Mouse (Mus musculus): ENCODE measurements around the gene Xylt1. TPM values are rescaled to one million over a fixed set of nuclear protein-coding genes. Genes with fewer than 3 reads are reported as not detected.

Gene Xylt1
- total and polyA plus RNA-seq, 3 experiments, result 9.0 to 13.3 TPM; not detected in 1

- no peak for TF ChIP-seq ETS1 (IDR thresholded peaks at IDR 0.05; ENCODE audit: low read depth, low read length)
- no peak for TF ChIP-seq ZC3H11A (IDR thresholded peaks at IDR 0.05; ENCODE audit: low read depth, low read length)
- TF ChIP-seq MYB (IDR thresholded peaks at IDR 0.05; ENCODE audit: low read depth, low read length), result no peak
- no peak for TF ChIP-seq TAL1 (IDR thresholded peaks at IDR 0.05; ENCODE audit: low read length)
- TF ChIP-seq NRF1 (IDR thresholded peaks at IDR 0.05; ENCODE audit: insufficient read depth, low read depth, low read length, poor library complexity, severe bottlenecking), result no peak
- no peak for TF ChIP-seq MYC (IDR thresholded peaks at IDR 0.05; ENCODE audit: low read depth, low read length)
- TF ChIP-seq SIN3A (IDR thresholded peaks at IDR 0.05; ENCODE audit: low read length), result no peak
- no peak for TF ChIP-seq RAD21 (IDR thresholded peaks at IDR 0.05; ENCODE audit: low read depth, low read length)
- TF ChIP-seq POLR2AphosphoS5 (IDR thresholded peaks at IDR 0.05; ENCODE audit: borderline replicate concordance, low read depth, low read length), result no peak
- Histone ChIP-seq H3K27ac (ENCODE audit: control insufficient read depth, low read depth, low read length) (no peak overlapping the region), H3K9me3 (replicated peaks; ENCODE audit: insufficient read depth, low read length) (no peaks in the 10 kb centered on the region)
Observed at GRCm38 (mm10) chr7:117449605-117450004, 68.8 kb downstream of the Xylt1 start.

DNA sequence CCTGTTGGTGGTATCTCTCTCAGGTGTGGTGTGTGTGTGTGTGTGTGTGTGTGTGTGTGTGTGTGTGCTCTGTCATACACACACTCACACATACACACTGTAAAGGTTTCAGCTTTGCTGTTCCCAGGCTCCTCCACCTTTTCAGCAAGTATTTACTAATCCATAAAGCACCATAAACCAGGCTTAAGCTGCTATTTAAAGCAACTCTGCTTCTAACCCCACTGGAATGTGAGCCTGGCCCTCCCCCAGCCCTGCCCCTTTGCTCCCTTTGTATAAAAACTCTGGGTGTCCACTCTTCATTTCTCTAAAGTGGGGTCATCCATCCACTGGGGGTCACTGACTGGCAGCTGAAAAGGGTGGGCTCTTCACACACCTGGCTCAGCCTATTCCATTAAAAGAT lies 70.4 kb downstream of the Xylt1 start:
- DNase-seq (ENCODE audit: low read depth, low spot score), result no peak
- Histone ChIP-seq H3K9me3 (replicated peaks; ENCODE audit: insufficient read depth, low read length) (no peaks in the 10 kb centered on the region), H3K4me3 (ENCODE audit: control insufficient read depth in 1 of 2, insufficient read depth in 1 of 2, low read depth in 2 of 2, low read length in 2 of 2) (no peak overlapping the region), H3K27me3 (ENCODE audit: control insufficient read depth in 1 of 2, insufficient read depth in 2 of 2, low read length in 2 of 2) (no peaks in the 10 kb centered on the region), H3K79me2 (ENCODE audit: control insufficient read depth, insufficient read depth, low read length, poor library complexity) (no peaks in the 10 kb centered on the region), H3K4me1 (ENCODE audit: control insufficient read depth in 1 of 2, insufficient read depth in 2 of 2, low read length in 2 of 2) (no peaks in the 10 kb centered on the region), H3K9ac (ENCODE audit: control insufficient read depth, low read depth, low read length, poor library complexity, severe bottlenecking) (no peak overlapping the region), H3K27ac (ENCODE audit: control insufficient read depth, low read depth, low read length) (no peak overlapping the region), H3K36me3 (ENCODE audit: control insufficient read depth in 1 of 2, insufficient read depth in 2 of 2, low read length in 2 of 2) (no peaks in the 10 kb centered on the region; a peak in 2 of 4 replicates)
- TF ChIP-seq MXI1 (IDR thresholded peaks at IDR 0.05; ENCODE audit: low read depth, low read length) (no peak), TBP (IDR thresholded peaks at IDR 0.05; ENCODE audit: low read depth, low read length) (no peak), UBTF (IDR thresholded peaks at IDR 0.05; ENCODE audit: borderline replicate concordance, insufficient read depth, low read depth, low read length) (no peak), NELFE (IDR thresholded peaks at IDR 0.05; ENCODE audit: low read depth, low read length) (no peak), POLR2AphosphoS5 (IDR thresholded peaks at IDR 0.05; ENCODE audit: borderline replicate concordance, low read depth, low read length) (no peak), MAFK (IDR thresholded peaks at IDR 0.05; ENCODE audit: borderline replicate concordance, low read depth, low read length) (no peak), TCF12 (IDR thresholded peaks at IDR 0.05; ENCODE audit: low read depth, low read length) (no peak), CTCF (IDR thresholded peaks at IDR 0.05 in 2 of 3, conservative IDR thresholded peaks at IDR 0.05 in 1 of 3; ENCODE audit: control insufficient read depth in 1 of 3, insufficient read depth in 1 of 3, low read depth in 2 of 3, low read length in 3 of 3, poor library complexity in 1 of 3, severe bottlenecking in 1 of 3) (no peak), GABPA (IDR thresholded peaks at IDR 0.05; ENCODE audit: low read depth, low read length) (no peak), ZNF384 (IDR thresholded peaks at IDR 0.05; ENCODE audit: low read depth, low read length) (no peak), ETS1 (IDR thresholded peaks at IDR 0.05; ENCODE audit: low read depth, low read length) (no peak), ZKSCAN1 (IDR thresholded peaks at IDR 0.05; ENCODE audit: low read depth, low read length) (no peak), USF2 (IDR thresholded peaks at IDR 0.05; ENCODE audit: borderline replicate concordance in 1 of 2, insufficient read depth in 1 of 2, low read depth in 1 of 2, low read length in 2 of 2) (no peak), ZC3H11A (IDR thresholded peaks at IDR 0.05; ENCODE audit: low read depth, low read length) (no peak), NRF1 (IDR thresholded peaks at IDR 0.05; ENCODE audit: insufficient read depth, low read depth, low read length, poor library complexity, severe bottlenecking) (no peak)

More at GRCm38 (mm10) chr7:117449605-117450004, 68.8 kb downstream of the Xylt1 start:
- no peak overlapping the region for H3K9ac ChIP-seq (ENCODE audit: control insufficient read depth, low read depth, low read length, poor library complexity, severe bottlenecking)
- no peaks in the 10 kb centered on the region for H3K27me3 ChIP-seq (ENCODE audit: control insufficient read depth in 1 of 2, insufficient read depth in 2 of 2, low read length in 2 of 2)
- no peaks in the 10 kb centered on the region for H3K4me1 ChIP-seq (ENCODE audit: control insufficient read depth in 1 of 2, insufficient read depth in 2 of 2, low read length in 2 of 2)
- no peak for DNase-seq (ENCODE audit: low read depth, low spot score)
- H3K36me3 ChIP-seq (ENCODE audit: control insufficient read depth in 1 of 2, insufficient read depth in 2 of 2, low read length in 2 of 2), result no peaks in the 10 kb centered on the region; a peak in 2 of 4 replicates
- no peak overlapping the region for H3K4me3 ChIP-seq (ENCODE audit: control insufficient read depth in 1 of 2, insufficient read depth in 1 of 2, low read depth in 2 of 2, low read length in 2 of 2)
- H3K79me2 ChIP-seq (ENCODE audit: control insufficient read depth, insufficient read depth, low read length, poor library complexity), result no peaks in the 10 kb centered on the region

Data from MEL (cell line).